Mouse (Mus musculus) cerebellum, adult 2 months (tissue): Measurements from ENCODE around the gene Arap2.

Source experiments
- CTCF ChIP-seq: fragments of 200-500 bp; IDR thresholded peaks from 2 replicates; pipeline ENCODE4 v1.5.1; 2011; ENCODE audit warnings: low read depth, mild to moderate bottlenecking, control low read depth, low read length, moderate library complexity, borderline replicate concordance; ENCODE audit not compliant: insufficient read depth
- POLR2A ChIP-seq: fragments of 200-500 bp; IDR thresholded peaks from 2 replicates; pipeline ENCODE4 v1.6.1; 2011; ENCODE audit warnings: low read length, control low read depth, borderline replicate concordance; ENCODE audit not compliant: insufficient read depth

- TF ChIP-seq CTCF (no peak), POLR2A (no peak)
These were observed 10.0 kb downstream of the Arap2 start for GRCm38 (mm10) chr5:62755808-62756527.
